Mouse (Mus musculus) heart, adult 2 months (tissue): Measurements from ENCODE around the gene Trim2.

Experiments used
- CTCF ChIP-seq: fragments of 200-600 bp; IDR thresholded peaks from 2 replicates; pipeline ENCODE4 v1.8.1; 2022; ENCODE audit warnings: antibody characterized with exemption, mild to moderate bottlenecking, moderate library complexity
- EP300 ChIP-seq: fragments of 200-500 bp; IDR thresholded peaks from 2 replicates; pipeline ENCODE4 v1.6.1; 2011; ENCODE audit warnings: low read depth, low read length, control low read depth; ENCODE audit not compliant: insufficient read depth
- POLR2A ChIP-seq: fragments of 200-500 bp; IDR thresholded peaks from 2 replicates; pipeline ENCODE4 v1.6.1; 2011; ENCODE audit warnings: mild to moderate bottlenecking, low read depth, low read length, control low read depth; ENCODE audit not compliant: insufficient read depth

DNA sequence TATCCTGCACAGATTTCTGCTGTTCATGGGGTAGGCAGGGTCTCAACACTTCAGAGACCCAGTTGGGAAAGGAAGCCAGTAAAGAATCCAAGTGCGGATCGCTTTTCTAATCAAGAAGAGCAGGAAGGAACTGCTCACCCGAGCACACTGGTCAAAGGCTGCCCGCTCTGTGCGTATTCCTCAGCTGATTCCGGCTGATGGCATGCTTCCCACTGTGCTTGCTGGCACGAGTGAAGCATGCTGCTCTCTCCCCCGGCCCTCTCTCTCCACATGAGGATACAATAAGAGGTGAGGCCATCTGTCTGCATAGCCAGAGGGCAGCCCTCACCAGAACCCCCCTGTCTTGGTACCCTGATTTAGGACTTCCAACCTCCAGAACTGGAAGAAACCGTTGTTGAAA lies 91.4 kb downstream of the Trim2 start:
- TF ChIP-seq CTCF (no peak), POLR2A (no peak), EP300 (no peak)
